Mouse (Mus musculus) T-cell, adult 2 months (primary cell): Measurements from ENCODE around the gene Dab2.

Experiments
- DNase-seq: peaks from one replicate; pipeline ENCODE4 v3.0.0; 2022; ENCODE audit warnings: low spot score

Dab2 gene

GRCm38 (mm10) chr15:6468845-6469244 lies 169.3 kb downstream of the Dab2 start:
- DNase-seq: peak; percentile 3

- DNase-seq: no peak
These were observed 169.8 kb downstream of the Dab2 start for GRCm38 (mm10) chr15:6469384-6469783.

- no peak for DNase-seq
These were observed 184.0 kb downstream of the Dab2 start for GRCm38 (mm10) chr15:6483561-6483960.
